Mouse (Mus musculus) Patski (cell line): ENCODE measurements around the gene Msi2. TPM values are rescaled to one million over a fixed set of nuclear protein-coding genes. Genes with fewer than 3 reads are reported as not detected.

Experiments
- ATAC-seq: fragments of 100-300 bp; one replicate; pipeline ENCODE4 v1.8.0; 2021
- CTCF ChIA-PET: fragments of 350-600 bp; sonication (Branson Sonifier 250); formaldehyde crosslinking; loops from one replicate; lab custom pipeline; 2022; ENCODE audit warnings: inconsistent platforms; lab: Charles Lee
- POLR2A ChIA-PET: fragments of 350-600 bp; sonication (Branson Sonifier 250); formaldehyde crosslinking; loops from one replicate; lab custom pipeline; 2022; ENCODE audit warnings: antibody characterized with exemption, inconsistent platforms; lab: Charles Lee
- DNase-seq: peaks from one replicate; pipeline ENCODE4 v3.0.0-alpha.2; 2011; ENCODE audit warnings: low read depth, low spot score
- H3K27me3 ChIP-seq: fragments of 371-371 bp; one replicate; pipeline ENCODE4 v1.5.1; 2021
- CTCF ChIP-seq: fragments of 100-300 bp; IDR thresholded peaks from one replicate; pipeline ENCODE4 v1.5.1; 2021
- in situ Hi-C: fragments of 300-500 bp; cut with MboI; formaldehyde crosslinking; loops from 3 replicates; pipeline ENCODE4 v1.11.1; 2018; ENCODE audit warnings: low pct_unique_long_range_greater_than_20kb, mixed read lengths
- polyA plus RNA-seq: library from polyadenylated mRNA; unstranded; gene quantifications from one replicate; pipeline ENCODE4 v1.2.3, GENCODE M21; 2021

Msi2 gene
- polyA plus RNA-seq, 1 experiment from 2014 or later, result 72.3 TPM

- no peak for ATAC-seq
- ChIA-PET POLR2A (interaction anchor here (0.6 kb wide), 1 partner anchor 9 kb away, joined by 3 read pairs; no protein-coding TSS in a partner anchor), CTCF (no interaction called here)
- no peak for TF ChIP-seq CTCF
- DNase-seq, result no peak
- H3K27me3 ChIP-seq, result no peaks in the 10 kb centered on the region
- in situ Hi-C loops, result no loop called here
Measured at GRCm38 (mm10) chr11:88331722-88332121, 386.6 kb downstream of the Msi2 start.

- POLR2A ChIA-PET, result no interaction called here
- no peak for ATAC-seq
- in situ Hi-C loops, result no loop called here
Measured at GRCm38 (mm10) chr11:88330799-88331198, 387.5 kb downstream of the Msi2 start.

GRCm38 (mm10) chr11:88328813-88329595 is 389.3 kb downstream of the Msi2 start:
- POLR2A ChIA-PET, result no interaction called here
- in situ Hi-C loops, result no loop called here
- CTCF ChIA-PET, result no interaction called here
- no peak for TF ChIP-seq CTCF
- DNase-seq (no peak), ATAC-seq (no peak)
- no peaks in the 10 kb centered on the region for H3K27me3 ChIP-seq

More at GRCm38 (mm10) chr11:88330799-88331198, 387.5 kb downstream of the Msi2 start:
- no peaks in the 10 kb centered on the region for H3K27me3 ChIP-seq
- CTCF ChIA-PET, result no interaction called here
- TF ChIP-seq CTCF, result no peak
- DNase-seq, result no peak

GRCm38 (mm10) chr11:88327016-88327415 is 391.3 kb downstream of the Msi2 start:
- POLR2A ChIA-PET, result interaction anchor here (0.6 to 1.2 kb wide), 2 partner anchors 12 to 47 kb away, joined by 3 to 6 read pairs; no protein-coding TSS in a partner anchor
- no peaks in the 10 kb centered on the region for H3K27me3 ChIP-seq
- CTCF ChIA-PET, result no interaction called here
- in situ Hi-C loops, result no loop called here
- DNase-seq, result no peak
- TF ChIP-seq CTCF, result no peak
- ATAC-seq, result no peak

- ATAC-seq (no peak), DNase-seq (no peak)
- no peak for TF ChIP-seq CTCF
- CTCF ChIA-PET, result no interaction called here
- in situ Hi-C loops, result no loop called here
- no peaks in the 10 kb centered on the region for H3K27me3 ChIP-seq
- POLR2A ChIA-PET, result interaction anchor here (1.1 kb wide), 1 partner anchor 75 kb away, joined by 3 read pairs; no protein-coding TSS in a partner anchor
Measured at GRCm38 (mm10) chr11:88318850-88319249, 399.5 kb downstream of the Msi2 start.

- H3K27me3 ChIP-seq, result no peaks in the 10 kb centered on the region
- ATAC-seq (no peak), DNase-seq (no peak)
- no peak for TF ChIP-seq CTCF
- CTCF ChIA-PET, result no interaction called here
- in situ Hi-C loops, result no loop called here
- POLR2A ChIA-PET, result interaction anchor here (1.2 kb wide), 1 partner anchor 12 kb away, joined by 3 read pairs; no protein-coding TSS in a partner anchor
Measured at GRCm38 (mm10) chr11:88315393-88315792, 402.9 kb downstream of the Msi2 start.

GRCm38 (mm10) chr11:88314471-88314870 is 403.8 kb downstream of the Msi2 start:
- no peak for TF ChIP-seq CTCF
- CTCF ChIA-PET, result no interaction called here
- POLR2A ChIA-PET, result interaction anchor here (1.2 kb wide), 1 partner anchor 13 kb away, joined by 3 read pairs; no protein-coding TSS in a partner anchor
- H3K27me3 ChIP-seq, result no peaks in the 10 kb centered on the region
- ATAC-seq, result no peak
- in situ Hi-C loops, result no loop called here
- DNase-seq, result no peak

GRCm38 (mm10) chr11:88313512-88313911 is 404.8 kb downstream of the Msi2 start:
- H3K27me3 ChIP-seq, result no peaks in the 10 kb centered on the region
- ChIA-PET POLR2A (no interaction called here), CTCF (no interaction called here)
- in situ Hi-C loops, result no loop called here
- ATAC-seq (no peak), DNase-seq (no peak)
- no peak for TF ChIP-seq CTCF

- in situ Hi-C loops, result no loop called here
- POLR2A ChIA-PET, result no interaction called here
- CTCF ChIA-PET, result no interaction called here
- TF ChIP-seq CTCF, result no peak
- no peak for ATAC-seq
- no peaks in the 10 kb centered on the region for H3K27me3 ChIP-seq
- DNase-seq, result no peak
Measured at GRCm38 (mm10) chr11:88311606-88312005, 406.7 kb downstream of the Msi2 start.

GRCm38 (mm10) chr11:88310773-88311172 is 407.5 kb downstream of the Msi2 start:
- DNase-seq (no peak), ATAC-seq (no peak)
- ChIA-PET CTCF (no interaction called here), POLR2A (no interaction called here)
- no peak for TF ChIP-seq CTCF
- in situ Hi-C loops, result no loop called here
- no peaks in the 10 kb centered on the region for H3K27me3 ChIP-seq

GRCm38 (mm10) chr11:88309059-88309700 is 409.1 kb downstream of the Msi2 start:
- DNase-seq (no peak), ATAC-seq (no peak)
- ChIA-PET CTCF (interaction anchor here (1.8 kb wide), 1 partner anchor 12 kb away, joined by 3 read pairs; no protein-coding TSS in a partner anchor), POLR2A (interaction anchor here (0.6 kb wide), 1 partner anchor 511 kb away, joined by 5 read pairs; no protein-coding TSS in a partner anchor)
- H3K27me3 ChIP-seq, result no peaks in the 10 kb centered on the region
- TF ChIP-seq CTCF, result no peak
- in situ Hi-C loops, result no loop called here
